Mouse (Mus musculus): ENCODE data around the gene Faap100.
"Not testable (repeated sequence)": the region's sequence is repeated elsewhere in the genome, so short reads cannot be mapped to it uniquely, and the experiment has no call there.

The Faap100 gene

DNA sequence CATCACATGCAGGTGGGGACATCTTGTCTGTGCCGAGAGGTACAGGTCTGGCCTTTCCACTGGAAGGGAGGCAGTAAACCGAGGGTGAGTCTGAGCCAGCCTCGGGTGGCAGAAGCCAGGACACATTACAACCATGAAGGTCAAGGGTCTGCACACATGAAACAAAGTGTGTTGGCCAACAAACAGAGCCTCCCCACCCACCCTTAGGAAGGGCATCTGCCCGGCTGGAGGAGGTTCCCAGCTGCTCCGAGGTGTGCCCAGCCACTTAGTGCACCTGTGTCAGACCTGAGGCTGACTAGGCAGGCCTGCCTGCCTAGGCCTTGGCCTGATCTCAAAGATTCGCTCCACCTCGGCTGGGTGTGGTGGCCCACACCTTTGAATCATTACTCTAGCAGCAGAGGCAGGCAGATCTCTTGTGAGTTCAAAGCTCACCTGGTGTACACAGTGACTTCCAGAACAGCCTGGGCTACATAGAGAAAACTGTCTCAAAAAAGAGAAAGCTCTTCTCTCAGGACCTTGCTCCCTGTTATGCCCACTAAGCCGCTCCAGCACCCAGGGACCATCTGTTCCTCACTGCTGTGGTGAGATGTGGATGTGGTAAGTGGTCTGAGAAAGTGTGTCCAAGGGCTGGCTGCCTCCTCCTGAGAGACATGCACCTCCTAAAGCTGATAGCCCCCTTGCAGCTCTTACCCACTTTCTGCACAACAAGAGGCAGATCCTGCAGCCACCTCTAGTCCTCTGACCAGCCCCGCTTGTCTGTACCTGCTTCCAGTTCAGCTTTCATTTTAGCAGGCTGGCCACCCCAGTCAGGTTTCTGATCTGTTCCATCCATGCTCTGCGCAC is 27.1 kb downstream of the Faap100 start:
- in situ Hi-C loops (cut with MboI) = no loop called here

DNA sequence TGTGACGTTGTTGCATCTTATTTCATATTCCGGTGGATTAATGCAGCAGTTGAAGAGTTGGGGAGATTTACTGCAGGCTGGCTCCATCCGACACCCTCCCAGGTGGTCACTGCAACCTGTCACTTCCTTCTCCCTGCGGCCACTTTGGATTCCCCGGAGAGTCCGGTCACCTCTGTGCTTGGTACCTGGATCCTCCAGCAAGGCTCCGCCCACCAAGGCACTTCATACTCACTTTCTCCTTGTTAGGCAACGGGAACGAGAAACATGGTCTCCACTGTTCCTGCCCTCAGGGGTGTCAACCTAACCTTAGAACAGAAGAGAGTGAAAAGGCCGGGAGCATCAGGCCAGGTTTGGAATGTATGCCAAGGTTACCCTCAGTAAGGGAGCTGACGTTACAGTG is 27.9 kb downstream of the Faap100 start:
- in situ Hi-C loops (cut with MboI) = no loop called here

DNA sequence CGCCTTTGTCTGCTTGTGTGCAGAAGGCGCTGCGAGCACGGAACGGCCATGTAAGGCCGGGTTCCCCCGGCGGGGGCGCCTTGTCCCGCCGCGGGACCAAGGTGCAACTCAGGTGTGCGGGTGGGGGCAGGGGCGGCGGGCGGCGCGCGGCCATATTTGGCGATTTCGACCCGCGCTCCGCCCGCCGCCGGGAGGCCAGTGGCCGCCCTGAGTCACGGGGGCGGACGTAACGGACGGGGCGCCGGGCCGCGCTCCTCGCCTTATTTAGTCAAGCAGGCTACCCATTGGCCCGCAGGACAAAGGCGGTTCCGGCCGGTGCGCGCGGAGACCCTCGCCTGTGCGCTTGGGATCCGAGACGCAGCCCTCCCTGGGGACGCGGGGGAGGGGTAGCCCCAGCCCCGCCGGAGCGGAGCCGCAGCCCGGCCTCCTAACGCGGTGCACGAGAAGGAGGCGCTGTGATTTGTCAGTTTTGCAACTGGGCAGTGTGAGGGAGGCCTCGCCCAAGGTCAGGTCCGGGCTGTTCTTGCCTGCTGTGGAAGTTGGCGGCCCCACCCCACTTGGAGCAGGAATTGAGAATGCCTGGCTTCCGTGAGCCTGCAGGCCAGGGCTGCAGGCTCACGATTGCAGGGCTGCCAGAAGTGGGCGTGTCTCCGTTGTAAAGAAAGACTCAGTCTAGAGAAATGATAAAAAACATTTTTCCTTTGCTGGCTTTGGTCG is 28.4 kb downstream of the Faap100 start:
- in situ Hi-C loops (cut with MboI) = no loop called here

DNA sequence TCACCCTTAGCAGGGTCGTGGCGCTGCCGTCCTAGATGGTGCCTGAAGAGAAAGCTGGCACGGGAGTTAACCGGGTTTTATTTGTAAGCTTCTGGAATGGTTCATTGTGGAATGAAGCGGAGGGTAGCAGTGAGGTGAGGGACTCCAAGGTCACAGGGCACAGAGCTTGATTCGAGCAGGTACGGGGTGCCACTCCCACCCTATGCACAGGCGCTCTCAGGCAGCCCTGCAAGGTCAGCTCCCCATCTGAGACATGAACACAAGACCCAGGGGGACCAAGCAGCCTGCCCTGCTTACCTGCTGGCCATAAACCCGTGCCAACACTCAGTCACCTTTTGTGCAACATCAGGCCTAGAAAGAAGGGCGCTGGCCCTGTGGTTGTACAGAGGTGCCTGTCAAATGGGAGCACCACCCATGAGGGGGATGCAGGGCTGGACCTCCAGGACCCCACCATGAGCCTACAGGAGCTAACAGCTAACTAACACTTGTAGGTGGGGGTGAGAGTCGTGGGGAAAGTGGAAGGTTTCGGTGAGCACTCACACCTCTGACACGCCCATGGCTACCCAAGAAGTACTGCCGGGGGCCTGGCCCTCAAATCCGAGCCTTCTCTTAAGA is 29.1 kb downstream of the Faap100 start:
- in situ Hi-C loops (cut with MboI) = no loop called here

DNA sequence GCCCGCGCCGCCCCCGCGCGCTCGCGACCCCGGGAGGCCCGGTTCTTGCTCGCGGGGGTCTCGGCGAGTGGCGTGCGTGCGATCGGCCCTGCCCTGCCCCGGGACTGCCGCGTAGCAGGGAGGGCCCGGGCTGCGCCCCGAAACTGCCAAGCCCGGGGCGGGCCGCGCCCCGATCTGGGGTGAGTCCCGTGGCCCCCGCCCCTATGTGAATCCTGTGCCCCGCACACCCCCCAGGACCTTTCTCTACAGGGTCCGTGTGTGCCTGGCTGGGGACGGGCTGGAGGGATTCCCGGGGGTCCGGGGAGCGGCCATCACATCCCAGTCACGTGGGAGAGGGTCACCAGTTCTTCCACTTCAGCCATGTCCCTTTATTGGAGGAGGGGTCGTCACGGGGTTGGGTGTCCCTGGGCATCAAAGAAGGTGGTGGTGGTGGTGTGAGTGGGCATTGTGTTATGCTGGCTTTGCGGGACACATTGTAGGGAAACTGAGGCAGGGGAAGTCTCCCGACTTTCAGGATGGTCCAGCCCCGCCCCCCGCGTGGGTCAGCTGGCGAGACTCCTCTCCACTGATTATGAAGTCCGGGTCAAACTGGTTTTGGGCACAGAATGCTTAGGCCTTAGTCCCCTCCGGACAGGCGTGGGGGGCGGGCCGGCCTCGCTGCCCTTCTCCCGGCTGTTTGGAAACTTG is 29.7 kb downstream of the Faap100 start:
- in situ Hi-C loops (cut with MboI) = no loop called here

DNA sequence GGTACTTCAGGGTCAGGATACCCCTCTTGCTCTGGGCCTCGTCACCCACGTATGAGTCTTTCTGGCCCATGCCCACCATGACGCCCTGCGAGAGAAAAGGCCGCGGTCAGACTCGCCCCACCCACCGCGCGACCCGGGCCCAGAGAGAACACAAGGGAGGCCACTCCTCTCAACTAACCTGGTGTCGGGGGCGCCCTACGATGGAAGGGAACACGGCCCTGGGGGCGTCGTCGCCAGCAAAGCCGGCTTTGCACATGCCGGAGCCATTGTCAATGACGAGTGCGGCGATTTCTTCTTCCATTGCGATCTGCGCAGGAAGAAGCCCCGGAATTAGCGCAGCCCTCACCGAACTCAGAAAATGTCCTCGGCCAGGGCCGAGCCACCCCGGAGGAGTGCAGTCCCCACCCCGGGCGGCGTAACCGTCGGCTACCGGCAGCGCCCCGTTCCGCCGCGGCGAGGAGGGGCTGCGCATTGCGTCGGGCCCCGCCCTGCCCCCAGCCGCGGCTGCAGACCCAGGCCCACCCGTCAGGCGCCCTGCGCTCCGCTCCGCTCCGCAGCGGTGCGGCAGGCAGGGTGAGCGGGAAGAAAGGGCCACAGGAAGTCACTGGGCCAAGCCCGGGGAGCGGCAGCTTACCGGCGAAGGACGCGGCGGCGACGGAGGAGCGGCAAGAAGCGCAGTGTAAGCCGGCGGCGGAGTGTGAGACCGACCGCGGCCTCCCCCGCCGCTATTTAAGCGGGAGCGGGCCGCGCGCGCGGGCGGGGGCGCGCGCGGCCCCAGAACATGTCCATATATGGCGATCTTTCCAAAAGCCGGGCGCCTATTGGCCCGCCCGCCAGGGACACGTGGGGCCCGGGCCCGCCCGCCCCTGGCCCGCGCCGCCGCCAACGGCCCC is 30.5 kb downstream of the Faap100 start, which contains the start of gene Actg1:
Gene Actg1 (minus strand): TSS at position 752 of the 893 bp plus-strand sequence.
- in situ Hi-C loops (cut with MboI) = no loop called here

DNA sequence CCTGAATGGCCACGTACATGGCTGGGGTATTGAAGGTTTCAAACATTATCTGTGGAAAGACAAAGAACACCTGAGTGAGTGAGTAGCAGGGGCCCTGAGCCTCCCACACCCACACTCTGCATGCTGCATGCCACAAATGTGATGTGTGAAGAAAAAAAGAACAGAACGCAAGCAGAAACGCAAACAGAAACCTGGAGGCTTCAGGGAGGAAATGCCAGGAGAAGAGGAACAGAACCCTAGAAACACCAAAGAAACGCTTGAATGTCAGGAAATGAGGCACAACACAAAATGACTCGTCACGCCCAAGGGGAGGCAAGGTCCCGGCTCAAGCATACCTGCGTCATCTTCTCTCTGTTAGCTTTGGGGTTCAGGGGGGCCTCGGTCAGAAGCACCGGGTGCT is 31.3 kb downstream of the Faap100 start:
- in situ Hi-C loops (cut with MboI) = no loop called here

DNA sequence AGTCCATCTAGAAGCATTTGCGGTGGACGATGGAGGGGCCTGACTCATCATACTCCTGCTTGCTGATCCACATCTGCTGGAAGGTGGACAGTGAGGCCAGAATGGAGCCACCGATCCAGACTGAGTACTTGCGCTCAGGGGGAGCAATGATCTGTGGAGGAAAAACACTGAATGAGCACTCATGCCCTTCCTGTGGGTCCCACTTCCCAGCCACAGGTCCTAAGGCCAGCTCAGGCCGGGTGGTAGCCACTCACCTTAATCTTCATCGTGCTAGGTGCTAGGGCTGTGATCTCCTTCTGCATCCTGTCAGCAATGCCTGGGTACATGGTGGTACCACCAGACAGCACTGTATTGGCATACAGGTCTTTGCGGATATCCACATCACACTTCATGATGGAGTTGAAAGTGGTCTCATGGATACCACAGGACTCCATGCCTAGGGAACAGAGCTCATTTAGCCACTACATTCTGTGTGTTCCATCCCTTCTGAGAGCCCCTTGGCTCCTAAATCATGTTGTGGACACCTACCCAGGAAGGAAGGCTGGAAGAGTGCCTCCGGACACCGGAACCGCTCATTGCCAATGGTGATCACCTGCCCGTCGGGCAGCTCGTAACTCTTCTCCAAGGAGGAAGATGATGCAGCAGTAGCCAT is 32.1 kb downstream of the Faap100 start:
- in situ Hi-C loops (cut with MboI) = not testable (repeated sequence)

DNA sequence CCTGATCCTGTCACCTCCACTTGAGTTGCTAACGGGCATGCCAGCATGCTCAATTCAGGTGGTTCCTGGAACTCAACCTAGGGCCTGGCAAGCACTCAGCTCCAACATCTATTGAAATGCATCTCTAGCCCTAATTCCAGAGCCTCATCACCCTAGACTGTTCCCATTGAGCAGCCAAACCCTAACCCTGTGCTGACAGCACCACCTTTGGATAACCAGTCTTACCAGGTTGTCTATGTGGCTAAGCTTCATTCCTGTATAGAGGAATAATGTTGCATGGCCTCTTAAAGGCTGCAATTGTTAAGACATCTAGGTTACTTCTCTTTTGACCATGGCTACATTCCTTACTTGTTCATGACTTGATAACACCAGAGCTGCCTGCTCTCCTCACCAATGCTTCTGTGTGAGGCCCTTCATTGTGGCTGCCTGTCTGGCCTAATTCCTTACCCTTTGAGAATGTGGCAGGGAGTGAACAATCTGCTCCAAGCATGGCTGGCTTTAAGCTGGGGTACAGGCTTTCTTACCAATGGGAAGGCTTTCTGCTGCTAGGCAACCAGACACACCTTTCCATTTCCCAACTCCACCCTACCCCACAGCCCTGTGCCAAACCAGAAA is 33.4 kb downstream of the Faap100 start:
- in situ Hi-C loops (cut with MboI) = no loop called here

DNA sequence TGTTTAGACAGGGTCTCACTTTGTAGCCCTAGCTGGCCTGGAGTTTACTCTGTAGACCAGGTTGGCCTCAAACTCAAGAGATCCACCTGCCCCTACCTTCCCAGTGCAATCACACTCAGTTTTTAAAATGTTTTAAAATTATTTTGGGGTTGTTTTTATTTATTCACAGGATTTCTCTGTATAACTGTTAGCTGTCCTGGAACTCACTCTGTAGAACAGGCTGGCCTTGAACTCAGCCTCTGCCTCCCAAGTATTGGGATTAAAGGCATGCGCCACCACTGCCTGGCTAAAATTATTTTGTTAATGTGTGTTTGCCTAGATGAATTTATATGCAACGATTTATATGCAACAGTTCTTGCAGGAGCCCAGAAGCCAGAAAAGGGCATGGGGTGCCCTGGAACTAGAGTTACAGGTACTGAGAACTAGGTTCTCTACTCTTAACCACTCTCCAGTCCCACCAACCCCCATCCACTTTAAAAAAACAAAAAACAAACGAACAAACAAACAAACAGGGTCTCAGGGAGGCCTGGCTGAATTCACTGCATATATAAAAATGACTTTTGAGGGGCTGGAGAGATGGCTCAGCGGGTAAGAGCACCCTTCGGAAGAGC is 34.1 kb downstream of the Faap100 start:
- in situ Hi-C loops (cut with MboI) = no loop called here

DNA sequence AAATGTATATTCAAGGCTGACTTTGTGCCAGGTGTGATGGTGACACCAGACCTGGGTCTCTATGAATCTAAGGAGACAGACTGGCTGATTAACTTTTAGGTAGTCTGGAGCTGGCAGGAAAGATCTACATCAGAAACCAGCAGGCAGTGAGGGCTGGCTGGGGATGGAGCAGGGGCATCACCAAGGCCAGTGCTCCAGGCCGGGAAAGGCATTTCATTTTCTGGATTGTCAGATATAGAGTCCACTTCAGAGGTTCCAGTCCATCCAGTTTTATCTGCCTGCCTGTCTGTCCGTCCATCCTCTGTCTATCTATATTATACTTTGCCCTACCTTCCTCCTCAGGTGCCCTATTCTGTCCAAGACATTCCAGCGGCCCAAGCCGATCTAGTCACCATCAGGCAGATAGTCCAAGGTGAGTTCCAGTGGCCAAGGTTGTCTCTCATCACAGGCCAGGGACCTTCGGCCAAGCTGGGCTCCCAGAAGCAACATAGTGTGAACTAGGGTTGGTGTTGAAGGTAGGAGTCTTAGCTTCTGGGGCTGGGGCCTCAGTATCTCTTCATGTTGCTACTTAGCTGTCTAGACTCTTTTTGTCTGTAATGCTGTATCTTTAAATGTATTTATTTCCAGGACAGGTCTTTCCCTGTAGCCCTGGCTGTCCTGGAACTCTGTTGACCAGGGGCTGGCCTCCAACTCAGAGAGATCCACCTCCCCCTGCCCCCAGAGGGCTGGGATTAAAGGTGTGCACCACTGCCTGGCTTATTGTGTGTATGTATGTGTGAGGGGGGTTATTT is 34.9 kb downstream of the Faap100 start:
- in situ Hi-C loops (cut with MboI) = no loop called here

DNA sequence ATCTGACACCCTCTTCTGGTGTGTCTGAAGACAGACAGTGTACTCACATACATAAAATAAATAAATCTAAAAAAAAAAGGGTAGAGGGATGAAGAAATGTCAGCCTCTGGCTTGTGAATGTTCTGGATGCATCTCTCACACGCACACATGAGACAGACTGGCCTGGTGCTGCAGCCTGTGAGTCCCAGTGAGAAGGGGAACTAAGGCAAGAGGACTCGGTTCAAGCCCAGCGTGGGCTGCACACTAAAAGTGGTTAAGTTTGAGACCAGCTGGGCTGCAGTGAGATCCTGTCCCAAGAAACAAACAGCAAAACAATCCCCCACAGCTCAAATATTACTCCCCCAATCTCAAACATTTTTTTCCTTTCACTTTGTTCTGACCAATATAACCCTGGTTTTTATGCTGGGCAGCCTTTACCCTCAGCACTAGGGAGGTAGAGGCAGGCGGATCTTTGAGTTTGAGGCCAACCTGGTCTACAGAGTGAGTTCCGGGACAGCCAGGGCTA is 35.9 kb downstream of the Faap100 start:
- in situ Hi-C loops (cut with MboI) = no loop called here

DNA sequence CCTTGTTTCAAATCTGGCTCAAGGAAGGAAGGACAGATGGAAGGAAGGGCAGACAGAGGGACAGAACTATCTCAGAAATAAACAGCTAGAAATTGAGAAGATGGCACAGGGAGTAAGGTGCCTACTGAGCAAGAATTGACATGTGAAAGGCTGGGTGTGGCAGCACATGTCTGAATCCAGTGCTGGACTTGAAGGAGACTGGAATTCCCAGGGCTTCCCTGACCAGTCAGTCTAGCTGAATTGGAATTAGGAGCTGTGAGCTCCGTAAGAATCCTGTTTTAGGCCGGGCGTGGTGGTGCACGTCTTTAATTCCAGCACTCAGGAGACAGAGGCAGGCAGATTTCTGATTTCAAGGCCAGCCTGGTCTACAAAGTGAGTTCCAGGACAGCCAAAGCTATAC is 36.9 kb downstream of the Faap100 start:
- in situ Hi-C loops (cut with MboI) = no loop called here

DNA sequence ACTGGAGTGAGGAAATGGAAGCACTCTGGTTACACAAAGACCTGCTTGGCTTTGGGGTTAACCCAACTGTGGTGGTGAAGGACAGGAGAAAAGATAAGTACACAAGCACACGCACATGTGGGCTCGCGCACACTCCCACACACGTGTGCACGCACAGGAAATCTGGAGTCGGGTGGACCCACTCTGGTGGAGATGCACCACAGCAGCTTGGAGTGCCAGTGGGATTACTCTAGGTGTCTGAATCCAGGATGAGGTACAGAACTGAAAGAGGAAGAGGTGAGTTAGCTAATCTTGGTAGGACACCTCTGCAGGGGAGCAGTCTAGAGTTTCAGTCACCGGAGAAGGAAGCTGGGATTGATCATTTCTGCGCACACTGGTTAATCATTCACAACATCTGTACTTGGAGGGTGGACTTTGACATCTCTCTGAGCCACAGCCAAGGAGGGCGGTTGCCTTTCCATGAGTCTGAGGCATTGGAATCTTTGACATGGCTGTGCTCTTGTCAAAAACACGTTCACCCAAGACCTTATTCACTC is 38.5 kb downstream of the Faap100 start:
- in situ Hi-C loops (cut with MboI) = no loop called here

DNA sequence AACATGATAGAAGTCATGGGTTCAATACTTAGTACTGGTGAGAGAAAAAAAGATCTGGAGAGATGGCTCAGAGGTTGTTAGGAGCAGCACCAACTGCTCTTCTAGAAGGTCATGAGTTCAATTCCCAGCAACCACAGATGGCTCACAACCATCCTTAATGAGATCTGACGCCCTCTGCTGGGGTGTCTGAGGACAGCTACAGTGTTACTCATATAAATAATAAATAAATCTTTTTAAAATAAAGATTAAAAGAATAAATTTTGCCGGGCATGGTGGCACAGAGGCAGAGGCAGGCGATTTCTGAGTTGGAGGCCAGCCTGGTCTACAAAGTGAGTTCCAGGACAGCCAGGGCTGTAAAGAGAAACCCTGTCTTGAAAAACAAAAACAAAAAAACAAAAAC is 39.8 kb downstream of the Faap100 start:
- in situ Hi-C loops (cut with MboI) = no loop called here

DNA sequence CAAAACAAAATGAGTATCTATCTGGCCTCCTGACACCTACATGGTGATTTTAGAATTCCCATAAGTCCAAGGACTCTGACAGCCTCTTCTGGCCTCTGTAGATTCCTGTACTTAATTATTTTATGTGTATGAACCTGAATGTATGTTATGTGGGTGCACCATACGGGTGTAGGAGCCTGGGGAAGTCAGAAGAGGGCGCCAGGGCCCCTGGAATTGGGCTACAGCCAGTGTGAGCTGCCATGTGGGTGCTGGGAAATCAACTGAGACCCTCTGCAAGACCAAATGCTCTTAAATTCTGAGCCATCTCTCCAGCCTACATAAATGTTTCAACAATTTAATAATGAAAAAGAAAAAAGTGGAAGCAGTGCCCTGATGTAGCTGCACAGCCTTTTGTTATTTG is 41.1 kb downstream of the Faap100 start:
- in situ Hi-C loops (cut with MboI) = no loop called here

DNA sequence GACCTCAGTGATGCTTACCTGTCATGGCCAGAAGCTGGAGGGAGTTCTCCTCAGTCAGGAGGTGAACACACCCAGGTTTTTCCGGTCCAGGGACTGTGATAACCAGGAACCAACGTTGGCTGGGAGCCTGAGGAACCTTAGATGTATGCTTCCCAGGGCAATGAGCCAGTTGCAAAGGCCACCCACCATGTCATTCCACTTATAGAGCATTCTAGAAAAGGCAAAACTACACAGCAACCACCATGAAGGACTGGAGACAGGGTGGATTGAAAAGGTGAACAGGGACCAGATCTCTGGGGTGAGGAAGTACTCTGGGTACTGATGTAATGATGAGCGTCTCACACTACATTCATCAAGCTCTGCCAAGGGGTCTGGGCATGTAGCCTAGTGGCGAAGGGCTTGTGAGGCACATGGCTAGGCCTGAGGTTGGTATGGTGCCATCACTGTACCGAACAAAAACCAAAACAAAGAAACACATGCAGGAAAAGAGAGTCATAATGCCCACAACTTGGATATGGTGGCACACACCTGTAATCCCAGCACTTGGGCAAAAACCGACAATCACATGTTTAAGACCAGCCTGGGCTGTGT is 43.0 kb downstream of the Faap100 start:
- in situ Hi-C loops (cut with MboI) = no loop called here

DNA sequence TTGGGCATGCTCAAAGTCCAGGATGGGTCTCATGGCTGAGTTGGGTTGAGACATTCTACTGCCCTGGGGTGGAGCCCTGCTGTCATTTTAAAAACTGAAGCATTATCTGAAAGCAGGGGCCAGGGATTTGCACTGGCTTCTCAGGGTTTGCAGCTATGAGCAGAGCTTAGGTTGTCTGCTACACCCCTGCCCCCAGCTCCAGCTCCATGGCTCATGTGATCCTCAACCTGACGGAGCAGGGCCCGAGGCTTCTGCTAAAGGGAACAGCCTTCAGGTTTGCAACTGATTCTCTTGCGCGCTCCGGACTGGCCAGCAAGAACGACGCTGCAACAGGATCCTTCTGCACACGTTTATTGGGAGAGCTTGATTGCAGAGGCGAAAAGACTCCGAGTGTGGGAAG is 58.4 kb downstream of the Faap100 start:
- in situ Hi-C loops (cut with MboI) = no loop called here

Measured in mature B cell (primary cell).